Mouse (Mus musculus): ENCODE data around the gene Gm10642. TPM values are rescaled to one million over a fixed set of nuclear protein-coding genes. Genes with fewer than 3 reads are reported as not detected.

The Gm10642 gene
- polyA plus RNA-seq, 1 experiment from 2014 or later, result 0.47 TPM

- Histone ChIP-seq H3K9me3 (no peaks in the 10 kb centered on the region), H3K4me3 (replicated peaks) (peak within 1 kb of the TSS; percentile 98), H3K27me3 (no peaks in the 10 kb centered on the region), H3K4me1 (peaks cover 19% of the 10 kb centered on the region), H3K9ac (peak within 1 kb of the TSS; percentile 95), H3K27ac (peak within 1 kb of the TSS; percentile 97), H3K4me2 (peak within 1 kb of the TSS; percentile 82), H3K36me3 (replicated peaks) (no peaks in the 10 kb centered on the region)
- peak; percentile 99 for ATAC-seq (ENCODE audit: low FRiP score)
- 1% methylated on average over 48 of the region's 48 CpGs for WGBS
Measured at GRCm38 (mm10) chr9:70678682-70679131, 22.7 kb downstream of the Gm10642 start, which contains the start of gene Adam10. TSS of gene Adam10 (plus strand) at chr9:70678997.

GRCm38 (mm10) chr9:70679132-70680091 lies 23.4 kb downstream of the Gm10642 start:
- Histone ChIP-seq H3K36me3 (replicated peaks) (no peaks in the 10 kb centered on the region), H3K9ac (peak overlapping the region; percentile 95), H3K27me3 (no peaks in the 10 kb centered on the region), H3K4me3 (replicated peaks) (peak overlapping the region; percentile 98), H3K9me3 (no peaks in the 10 kb centered on the region), H3K27ac (peak overlapping the region; percentile 97), H3K4me2 (peak overlapping the region; percentile 82), H3K4me1 (peaks cover 19% of the 10 kb centered on the region)
- under 1% methylated on average over 93 of the region's 103 CpGs for WGBS
- ATAC-seq (ENCODE audit: low FRiP score), result peak; percentile 75; the same call in 1 of the 2 replicates

GRCm38 (mm10) chr9:70682202-70682601 lies 26.2 kb downstream of the Gm10642 start:
- no peak overlapping the region for H3K4me3 ChIP-seq (replicated peaks)
- H3K4me1 ChIP-seq, result peaks cover 19% of the 10 kb centered on the region
- H3K9ac ChIP-seq, result no peak overlapping the region
- no peak overlapping the region for H3K4me2 ChIP-seq
- WGBS, result 97% methylated on average over 1 of the region's 1 CpGs
- no peaks in the 10 kb centered on the region for H3K9me3 ChIP-seq
- H3K27ac ChIP-seq, result no peak overlapping the region
- no peaks in the 10 kb centered on the region for H3K36me3 ChIP-seq (replicated peaks)
- H3K27me3 ChIP-seq, result no peaks in the 10 kb centered on the region
- no peak for ATAC-seq (ENCODE audit: low FRiP score)

GRCm38 (mm10) chr9:70688301-70688968 lies 32.4 kb downstream of the Gm10642 start:
- H3K36me3 ChIP-seq (replicated peaks), result no peaks in the 10 kb centered on the region
- H3K4me2 ChIP-seq, result no peak overlapping the region
- 88% methylated on average over 2 of the region's 2 CpGs for WGBS
- no peaks in the 10 kb centered on the region for H3K9me3 ChIP-seq
- no peak overlapping the region for H3K4me3 ChIP-seq (replicated peaks)
- H3K27me3 ChIP-seq, result no peaks in the 10 kb centered on the region
- ATAC-seq (ENCODE audit: low FRiP score), result no peak
- H3K4me1 ChIP-seq, result no peaks in the 10 kb centered on the region; the same call in 1 of the 2 replicates
- H3K9ac ChIP-seq, result no peak overlapping the region
- H3K27ac ChIP-seq, result no peak overlapping the region

DNA sequence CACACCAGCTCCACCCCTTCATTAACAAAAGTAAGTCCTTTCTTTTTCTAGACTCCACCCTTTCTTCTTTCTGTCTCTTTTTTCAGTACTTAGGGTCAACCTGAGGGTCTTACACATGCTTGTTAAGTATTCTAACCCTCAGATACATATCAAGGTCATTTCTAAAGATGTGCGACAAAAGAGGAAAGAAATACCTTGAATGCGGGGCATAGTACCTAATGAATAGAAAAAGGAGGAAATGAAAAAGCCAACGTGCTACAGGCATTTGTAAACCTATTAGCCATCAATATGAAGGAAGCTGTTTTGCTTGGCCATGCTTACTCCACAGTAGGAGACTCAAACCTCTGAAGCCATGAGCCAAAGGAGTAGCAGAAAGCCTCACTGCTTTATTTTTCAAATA lies 33.9 kb downstream of the Gm10642 start:
- Histone ChIP-seq H3K4me2 (no peak overlapping the region), H3K4me1 (no peaks in the 10 kb centered on the region; the same call in 1 of the 2 replicates), H3K9ac (no peak overlapping the region), H3K9me3 (no peaks in the 10 kb centered on the region), H3K4me3 (replicated peaks) (no peak overlapping the region), H3K27ac (no peak overlapping the region), H3K36me3 (replicated peaks) (no peaks in the 10 kb centered on the region), H3K27me3 (no peaks in the 10 kb centered on the region)
- WGBS, result 68% methylated on average over 3 of the region's 3 CpGs
- ATAC-seq (ENCODE audit: low FRiP score), result no peak

DNA sequence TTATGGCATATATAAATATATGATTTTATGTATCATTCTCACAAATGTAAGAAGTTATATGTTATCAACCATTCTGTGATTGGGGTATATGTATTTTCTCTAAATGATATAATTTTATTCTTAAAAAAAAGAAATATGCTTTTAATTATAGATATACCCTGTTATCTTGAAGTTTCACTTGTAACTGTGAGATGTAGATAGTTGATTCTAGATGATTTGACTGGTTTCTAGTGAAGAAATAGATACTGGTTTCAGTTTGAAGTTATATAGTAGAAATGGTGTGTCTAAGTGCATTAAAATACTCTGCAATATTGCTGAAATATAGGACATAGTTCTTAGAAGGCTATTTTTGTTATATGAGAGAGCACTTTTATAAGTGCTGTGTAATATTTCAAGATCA lies 34.5 kb downstream of the Gm10642 start:
- H3K27me3 ChIP-seq, result no peaks in the 10 kb centered on the region
- ATAC-seq (ENCODE audit: low FRiP score), result no peak
- H3K4me1 ChIP-seq, result no peaks in the 10 kb centered on the region; the same call in 1 of the 2 replicates
- H3K27ac ChIP-seq, result no peak overlapping the region
- H3K4me3 ChIP-seq (replicated peaks), result no peak overlapping the region
- H3K4me2 ChIP-seq, result no peak overlapping the region
- no peak overlapping the region for H3K9ac ChIP-seq
- H3K9me3 ChIP-seq, result no peaks in the 10 kb centered on the region
- H3K36me3 ChIP-seq (replicated peaks), result no peaks in the 10 kb centered on the region

GRCm38 (mm10) chr9:70691772-70692693 lies 36.0 kb downstream of the Gm10642 start:
- no peaks in the 10 kb centered on the region for H3K36me3 ChIP-seq (replicated peaks)
- no peak overlapping the region for H3K9ac ChIP-seq
- H3K27me3 ChIP-seq, result no peaks in the 10 kb centered on the region
- WGBS, result 77% methylated on average over 2 of the region's 2 CpGs
- no peak for ATAC-seq (ENCODE audit: low FRiP score)
- H3K4me2 ChIP-seq, result no peak overlapping the region
- no peaks in the 10 kb centered on the region; the same call in 1 of the 2 replicates for H3K4me1 ChIP-seq
- no peak overlapping the region for H3K4me3 ChIP-seq (replicated peaks)
- H3K27ac ChIP-seq, result no peak overlapping the region
- H3K9me3 ChIP-seq, result no peaks in the 10 kb centered on the region

DNA sequence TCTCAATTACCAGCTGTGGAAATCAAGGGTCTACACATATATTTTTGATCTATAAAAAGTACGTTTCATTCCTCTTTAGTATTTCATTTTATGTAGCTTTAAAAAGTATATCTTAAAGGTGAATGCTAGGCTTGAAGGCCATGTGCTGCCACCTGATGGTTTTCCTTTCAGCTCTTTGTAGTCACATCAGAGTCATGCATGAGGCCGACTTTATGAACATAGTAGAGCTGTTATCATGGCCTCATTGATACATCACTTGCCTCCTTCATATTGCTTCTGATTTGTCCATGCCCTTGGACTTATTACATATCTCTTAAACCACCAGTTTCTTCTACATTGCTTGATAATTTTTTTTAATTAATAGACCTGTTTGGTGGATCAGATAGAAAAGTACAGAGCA lies 39.7 kb downstream of the Gm10642 start:
- no peaks in the 10 kb centered on the region for H3K36me3 ChIP-seq (replicated peaks)
- H3K27me3 ChIP-seq, result no peaks in the 10 kb centered on the region
- no peak overlapping the region for H3K4me3 ChIP-seq (replicated peaks)
- H3K4me1 ChIP-seq, result peaks cover 2% of the 10 kb centered on the region; the same call in 1 of the 2 replicates
- 93% methylated on average over 2 of the region's 2 CpGs for WGBS
- no peak overlapping the region for H3K4me2 ChIP-seq
- no peak overlapping the region for H3K27ac ChIP-seq
- no peak for ATAC-seq (ENCODE audit: low FRiP score)
- no peak overlapping the region for H3K9ac ChIP-seq
- no peaks in the 10 kb centered on the region for H3K9me3 ChIP-seq

DNA sequence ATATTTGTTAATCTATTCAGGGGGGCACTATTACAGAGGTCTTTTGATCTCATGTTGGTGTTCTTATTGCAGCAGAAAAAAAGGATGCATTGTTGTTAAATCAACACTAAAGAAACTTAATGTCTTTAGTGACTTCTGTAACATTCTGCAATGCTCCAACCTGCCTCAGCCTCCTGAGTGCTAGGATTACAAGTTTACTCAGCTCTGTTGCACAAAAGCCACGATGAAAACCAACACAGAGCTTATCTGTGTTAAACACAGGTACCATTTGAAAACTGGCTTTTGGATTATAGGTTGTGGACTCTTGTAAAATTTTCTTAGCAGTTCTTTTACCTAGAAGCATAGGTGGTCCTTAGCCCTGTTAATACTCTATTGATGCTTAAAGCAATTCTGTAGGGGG lies 42.0 kb downstream of the Gm10642 start:
- H3K9me3 ChIP-seq, result no peaks in the 10 kb centered on the region
- WGBS, result 85% methylated on average over 1 of the region's 1 CpGs
- H3K4me1 ChIP-seq, result peaks cover 2% of the 10 kb centered on the region; the same call in 1 of the 2 replicates
- no peaks in the 10 kb centered on the region for H3K36me3 ChIP-seq (replicated peaks)
- H3K9ac ChIP-seq, result no peak overlapping the region
- H3K27ac ChIP-seq, result no peak overlapping the region
- H3K4me2 ChIP-seq, result no peak overlapping the region
- no peak for ATAC-seq (ENCODE audit: low FRiP score)
- H3K4me3 ChIP-seq (replicated peaks), result no peak overlapping the region
- H3K27me3 ChIP-seq, result no peaks in the 10 kb centered on the region

DNA sequence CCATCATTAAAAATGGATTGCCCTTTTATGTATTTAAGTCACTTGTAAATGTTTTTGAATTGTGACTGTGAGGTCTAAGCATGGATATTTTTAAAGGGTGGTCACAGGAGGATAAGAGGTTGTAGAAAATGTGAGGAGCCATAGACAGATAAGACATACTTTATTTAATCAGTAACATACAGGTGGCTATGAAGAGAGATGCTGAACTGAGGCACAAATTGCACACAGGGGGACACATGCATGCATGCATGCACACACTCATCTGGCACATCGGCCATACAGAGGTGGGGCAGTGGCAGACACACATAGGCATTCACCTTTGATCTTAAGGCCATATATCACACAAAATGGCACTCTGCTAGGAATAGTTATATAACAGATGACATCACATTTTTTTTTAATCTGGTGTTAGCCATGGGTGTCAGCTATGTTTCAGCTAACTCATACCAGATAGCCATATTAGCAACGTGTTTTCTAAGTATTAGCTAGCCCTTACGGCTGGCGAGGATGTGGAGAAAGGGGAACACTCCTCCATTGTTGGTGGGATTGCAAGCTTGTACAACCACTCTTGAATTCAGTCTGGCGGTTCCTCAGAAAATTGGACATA lies 47.6 kb downstream of the Gm10642 start:
- no peaks in the 10 kb centered on the region for H3K27me3 ChIP-seq
- H3K4me1 ChIP-seq, result peaks cover 2% of the 10 kb centered on the region; the same call in 1 of the 2 replicates
- 96% methylated on average over 5 of the region's 5 CpGs for WGBS
- H3K4me3 ChIP-seq (replicated peaks), result no peak overlapping the region
- no peak overlapping the region for H3K27ac ChIP-seq
- H3K36me3 ChIP-seq (replicated peaks), result 0 out of 2 replicates have a peak, but pooled peaks cover 5% of the 10 kb centered on the region
- no peak overlapping the region for H3K9ac ChIP-seq
- no peak overlapping the region for H3K4me2 ChIP-seq
- ATAC-seq (ENCODE audit: low FRiP score), result no peak
- H3K9me3 ChIP-seq, result no peaks in the 10 kb centered on the region

DNA sequence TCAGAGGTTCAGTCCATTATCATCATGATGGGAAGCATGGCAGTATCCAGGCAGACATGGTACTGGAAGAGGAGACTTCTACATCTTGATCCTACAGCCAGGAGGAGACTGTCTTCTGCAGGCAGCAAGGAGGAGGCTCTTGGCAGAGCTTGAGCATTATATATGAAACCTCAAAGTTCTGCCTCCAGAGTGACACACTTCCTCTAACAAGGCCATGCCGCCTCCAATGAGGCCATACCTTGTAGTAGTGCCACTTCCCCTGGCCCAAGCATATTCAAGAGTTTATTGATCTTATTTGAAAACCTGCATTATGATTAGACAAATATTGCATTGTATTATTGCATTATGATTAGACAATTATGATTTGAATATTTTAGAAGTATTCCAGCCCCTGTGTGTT lies 50.4 kb downstream of the Gm10642 start:
- Histone ChIP-seq H3K4me3 (replicated peaks) (no peak overlapping the region), H3K4me1 (no peaks in the 10 kb centered on the region), H3K27ac (no peak overlapping the region), H3K27me3 (no peaks in the 10 kb centered on the region), H3K36me3 (replicated peaks) (0 out of 2 replicates have a peak, but pooled peaks cover 5% of the 10 kb centered on the region), H3K9ac (no peak overlapping the region), H3K9me3 (no peaks in the 10 kb centered on the region), H3K4me2 (no peak overlapping the region)
- no peak for ATAC-seq (ENCODE audit: low FRiP score)
- WGBS, result 88% methylated on average over 1 of the region's 1 CpGs
